ENCODE assay signal across 18 mouse cellular contexts in the genomic region with DNA sequence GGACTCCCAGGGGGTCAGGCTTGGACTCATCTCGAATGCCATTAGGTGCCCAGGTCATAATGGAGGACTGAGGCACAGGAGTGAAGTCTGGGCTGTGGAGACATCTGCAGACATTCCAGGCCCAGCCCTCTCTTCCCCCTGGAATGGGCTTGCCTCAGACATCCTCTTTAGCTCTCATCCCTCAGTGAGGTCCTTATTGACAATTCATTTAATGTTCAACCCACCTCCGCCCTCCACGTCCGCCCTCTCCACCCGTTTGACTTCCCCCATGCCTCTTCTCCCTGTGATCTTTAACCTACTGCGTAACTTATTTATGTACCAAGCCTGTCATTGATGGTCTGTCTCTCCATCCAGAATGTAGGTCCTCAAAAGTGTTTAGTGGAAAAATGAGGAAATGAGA. TPM values are rescaled to one million over a fixed set of nuclear protein-coding genes. Genes with fewer than 3 reads are reported as not detected.
DNase-seq lines count a peak whose midpoint lies in the region; ATAC-seq and TF ChIP-seq lines count a peak whose summit lies in the region.
"Had no signal": no experiment of that assay in that cellular context is flagged by ENCODE, and none has a peak within 500 bp of the region (broad histone marks: within the 10 kb centered on the region; RNA-seq: fewer than 3 reads in every experiment).

No protein-coding gene starts in this region.

- peak; percentile 58 for DNase-seq in kidney, adult 18-20 months
- DNase-seq in kidney, postnatal 10 days, result peak; percentile 49
- no peak for DNase-seq in stomach, postnatal 0 days (ENCODE audit: low spot score)
- no peak for DNase-seq in gastrocnemius, adult 18-20 months (ENCODE audit: low spot score)
- no peak for DNase-seq in urinary bladder, adult 18-20 months (ENCODE audit: low spot score in 2 of 2)
- DNase-seq in right cerebral cortex, postnatal 4 days, result no peak
- DNase-seq: cerebellum, adult 9-10 months; gastrocnemius, postnatal 14 days; heart, postnatal 14 days; lung, embryonic 14.5 days; thymus, postnatal 25 days had no signal

- TF ChIP-seq CTCF in stomach, postnatal 0 days (IDR thresholded peaks at IDR 0.05; ENCODE audit: low read depth), result no peak

- H3K9ac ChIP-seq in intestine, embryonic 16.5 days (ENCODE audit: low read depth, low read length), result peak overlapping the region; percentile 27; the same call in 1 of the 2 replicates
- H3K9ac ChIP-seq in liver, embryonic 12.5 days, result no peak overlapping the region
- H3K9ac ChIP-seq in stomach, postnatal 0 days (ENCODE audit: low read length), result no peak overlapping the region
- H3K9ac ChIP-seq: embryonic facial prominence, embryonic 13.5 days; hindbrain, embryonic 15.5 days; lung, embryonic 14.5 days had no signal

- 45% methylated on average over 6 of the region's 6 CpGs for WGBS in intestine, embryonic 16.5 days
- WGBS in liver, embryonic 12.5 days (ENCODE audit: insufficient replicate concordance), result 55% methylated on average over 6 of the region's 6 CpGs
- WGBS in stomach, postnatal 0 days, result 59% methylated on average over 6 of the region's 6 CpGs

- H3K9me3 ChIP-seq in intestine, embryonic 16.5 days (ENCODE audit: control insufficient read depth, low read length), result no peaks in the 10 kb centered on the region
- H3K9me3 ChIP-seq in liver, embryonic 12.5 days (replicated peaks), result no peaks in the 10 kb centered on the region
- H3K9me3 ChIP-seq in stomach, postnatal 0 days (ENCODE audit: control insufficient read depth, low read length), result no peaks in the 10 kb centered on the region
- H3K9me3 ChIP-seq: embryonic facial prominence, embryonic 13.5 days; hindbrain, embryonic 15.5 days; limb, embryonic 10.5 days had no signal

- ATAC-seq in intestine, embryonic 16.5 days, result peak; percentile 80
- ATAC-seq in liver, embryonic 12.5 days, result peak; percentile 70
- no peak for ATAC-seq in stomach, postnatal 0 days (ENCODE audit: low FRiP score, low TSS enrichment)
- ATAC-seq: midbrain, embryonic 16.5 days had no signal

- H3K36me3 ChIP-seq in intestine, embryonic 16.5 days (ENCODE audit: control insufficient read depth, insufficient read depth, low read length), result no peaks in the 10 kb centered on the region
- no peaks in the 10 kb centered on the region for H3K36me3 ChIP-seq in liver, embryonic 12.5 days
- no peaks in the 10 kb centered on the region for H3K36me3 ChIP-seq in stomach, postnatal 0 days (ENCODE audit: control insufficient read depth, insufficient read depth, low read length)
- H3K36me3 ChIP-seq: embryonic facial prominence, embryonic 13.5 days; hindbrain, embryonic 15.5 days; limb, embryonic 10.5 days had no signal

- H3K4me2 ChIP-seq in intestine, embryonic 16.5 days (ENCODE audit: low read depth, low read length), result no peak overlapping the region
- no peak overlapping the region for H3K4me2 ChIP-seq in liver, embryonic 12.5 days
- H3K4me2 ChIP-seq in stomach, postnatal 0 days (replicated peaks; ENCODE audit: low read depth), result no peak overlapping the region
- H3K4me2 ChIP-seq: embryonic facial prominence, embryonic 13.5 days; hindbrain, embryonic 15.5 days; lung, embryonic 14.5 days had no signal

- H3K27me3 ChIP-seq in intestine, embryonic 16.5 days (replicated peaks; ENCODE audit: control insufficient read depth, insufficient read depth, low read length), result no peaks in the 10 kb centered on the region
- H3K27me3 ChIP-seq in liver, embryonic 12.5 days (replicated peaks), result no peaks in the 10 kb centered on the region
- H3K27me3 ChIP-seq in stomach, postnatal 0 days (ENCODE audit: control insufficient read depth, insufficient read depth, low read length), result no peaks in the 10 kb centered on the region
- H3K27me3 ChIP-seq: embryonic facial prominence, embryonic 13.5 days; hindbrain, embryonic 15.5 days had no signal

- TF ChIP-seq EP300 in stomach, postnatal 0 days (optimal IDR thresholded peaks at IDR 0.05), result no peak

- H3K4me1 ChIP-seq in intestine, embryonic 16.5 days (ENCODE audit: control insufficient read depth, insufficient read depth, low read length), result peaks cover 21% of the 10 kb centered on the region
- H3K4me1 ChIP-seq in liver, embryonic 12.5 days, result no peaks in the 10 kb centered on the region; the same call in 1 of the 2 replicates
- H3K4me1 ChIP-seq in stomach, postnatal 0 days (replicated peaks; ENCODE audit: control insufficient read depth, insufficient read depth), result no peaks in the 10 kb centered on the region
- H3K4me1 ChIP-seq: embryonic facial prominence, embryonic 13.5 days; hindbrain, embryonic 15.5 days had no signal

- H3K27ac ChIP-seq in intestine, embryonic 16.5 days (ENCODE audit: low read length), result peak overlapping the region; percentile 43
- H3K27ac ChIP-seq in liver, embryonic 12.5 days, result no peak overlapping the region
- H3K27ac ChIP-seq in stomach, postnatal 0 days (replicated peaks), result no peak overlapping the region
- H3K27ac ChIP-seq: embryonic facial prominence, embryonic 13.5 days; hindbrain, embryonic 15.5 days; layer of hippocampus, adult 2 months had no signal

- no peak overlapping the region for H3K4me3 ChIP-seq in intestine, embryonic 16.5 days (ENCODE audit: low read length)
- H3K4me3 ChIP-seq in liver, embryonic 12.5 days, result no peak overlapping the region
- no peak overlapping the region for H3K4me3 ChIP-seq in stomach, postnatal 0 days (ENCODE audit: low read depth, low read length)
- H3K4me3 ChIP-seq: embryonic facial prominence, embryonic 13.5 days; hindbrain, embryonic 15.5 days; layer of hippocampus, adult 2 months; limb, embryonic 10.5 days had no signal

RNA-seq across cellular contexts. Expression of a gene that starts 43.2 kb away (rescaled TPM):
- polyA plus RNA-seq in intestine, embryonic 16.5 days (2015; fragmentation: Nextera tagmentation; extraction: Ambion mirVana), result 333 and 353 TPM in 2 replicates
- polyA plus RNA-seq in liver, embryonic 12.5 days (2016; fragmentation: Nextera tagmentation; extraction: Ambion mirVana), result 111 and 112 TPM in 2 replicates
- polyA plus RNA-seq in stomach, postnatal 0 days (2015; fragmentation: Nextera tagmentation; extraction: Ambion mirVana), result 315 and 330 TPM in 2 replicates
- total RNA-seq in gastrocnemius, adult 18-20 months (2021), result 1 to 10 TPM; 2.6 to 3.5 TPM

Comparison
In these comparisons a context has a peak if more than half of its experiments do, and no peak if none do; other contexts are left out.
1. DNase-seq: peak in kidney, adult 18-20 months (single experiment) and kidney, postnatal 10 days (single experiment); none in stomach, postnatal 0 days (single experiment), gastrocnemius, adult 18-20 months (single experiment), urinary bladder, adult 18-20 months (0 of 2) and right cerebral cortex, postnatal 4 days (single experiment).